Mouse (Mus musculus) CD8-positive naive resting alpha-beta T cell, adult 2 months (primary cell): ENCODE results near the gene Olfr474.
"Not testable (repeated sequence)": the region's sequence is repeated elsewhere in the genome, so short reads cannot be mapped to it uniquely, and the experiment has no call there.

ENCODE experiments used
- DNase-seq, 2 experiments: peaks; one replicate each; pipeline ENCODE4 v3.0.0; 2022; ENCODE audit warnings: low read depth in 2 of 2, low spot score in 2 of 2

The Olfr474 gene

DNA sequence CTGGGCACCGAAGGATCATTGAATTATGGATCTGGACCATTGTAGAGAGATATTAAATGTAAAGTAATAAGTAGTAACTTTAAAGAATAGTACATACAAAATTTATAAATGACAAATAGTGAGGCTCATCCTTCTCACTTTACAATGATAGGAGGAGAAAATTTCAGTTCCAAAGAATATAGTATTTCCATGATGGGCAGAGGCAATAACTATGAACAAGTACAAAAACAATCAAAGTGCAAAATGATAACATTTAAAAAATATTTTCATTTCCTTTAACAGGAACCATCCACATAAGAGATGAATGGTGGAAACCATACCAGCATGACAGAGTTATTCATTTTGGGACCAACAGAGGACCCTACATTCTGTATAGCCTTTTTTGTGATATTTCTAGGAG lies at the start of gene Olfr474:
Olfr474 (plus strand) TSS at position 301 of the 400 bp plus-strand sequence.
- no peak for DNase-seq

DNA sequence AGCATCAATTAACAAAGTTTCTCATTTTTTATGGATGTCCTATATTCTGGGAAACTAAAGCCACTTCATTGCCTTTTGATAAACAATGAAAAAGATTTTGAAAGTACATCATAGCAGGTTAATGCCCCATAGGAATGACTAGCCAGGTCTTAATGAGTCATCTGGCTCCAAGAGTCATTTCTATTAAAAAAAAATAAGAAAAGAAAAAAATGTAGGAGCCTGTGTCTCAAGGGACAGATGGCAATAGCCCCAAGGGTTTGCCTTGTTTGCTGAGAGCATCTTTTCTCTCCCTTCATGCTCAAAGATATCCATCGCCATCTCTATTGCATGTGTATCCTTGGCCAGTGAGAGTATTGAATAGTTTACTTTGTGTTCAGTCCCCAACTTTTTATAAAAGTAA lies 24.3 kb upstream of the Olfr474 start, which contains the start of gene Olfr473:
Olfr473 (plus strand) TSS at position 301 of the 400 bp plus-strand sequence.
- DNase-seq = no peak

DNA sequence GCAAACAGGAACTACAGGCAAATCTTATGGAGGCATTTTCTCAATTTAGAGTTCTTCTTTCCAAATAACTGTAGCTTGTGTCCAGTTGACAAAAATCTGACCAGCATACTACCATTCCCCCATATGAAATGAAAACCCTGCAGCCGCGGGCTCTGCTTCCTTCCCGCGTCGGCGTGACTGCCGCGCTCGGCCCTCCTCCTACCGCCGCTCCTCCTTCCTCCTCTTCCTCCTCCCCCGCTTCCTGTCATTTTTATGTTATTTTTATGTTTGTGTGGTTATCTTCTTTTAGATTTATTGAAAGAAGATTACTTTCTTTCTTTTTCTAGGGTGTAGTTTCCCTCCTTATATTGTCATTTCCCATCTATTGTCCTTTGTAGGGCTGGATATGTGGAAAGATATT lies 1.9 kb upstream of the Olfr474 start:
- DNase-seq = not testable (repeated sequence)

DNA sequence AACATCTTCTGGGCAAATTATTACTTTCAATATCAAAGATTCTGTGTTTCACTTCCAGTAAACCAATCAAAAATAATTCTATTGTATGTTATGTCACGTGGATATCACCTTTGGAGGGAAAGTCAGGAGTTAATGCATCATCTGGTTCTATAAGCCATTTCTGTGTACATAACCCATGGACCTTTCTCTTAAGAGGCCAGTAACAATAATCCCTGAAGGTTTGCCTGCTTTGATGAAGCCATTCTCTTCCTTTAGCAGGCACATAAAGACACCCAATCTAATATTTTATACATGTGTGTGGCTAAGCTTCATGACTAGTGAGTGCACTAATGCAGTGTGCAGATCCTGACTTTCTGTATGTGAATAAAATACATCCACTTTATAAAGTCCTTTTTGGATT lies 10.1 kb downstream of the Olfr474 start, which contains the start of gene Olfr476:
Olfr476 (plus strand) TSS at position 301 of the 400 bp plus-strand sequence.
- DNase-seq = no peak

DNA sequence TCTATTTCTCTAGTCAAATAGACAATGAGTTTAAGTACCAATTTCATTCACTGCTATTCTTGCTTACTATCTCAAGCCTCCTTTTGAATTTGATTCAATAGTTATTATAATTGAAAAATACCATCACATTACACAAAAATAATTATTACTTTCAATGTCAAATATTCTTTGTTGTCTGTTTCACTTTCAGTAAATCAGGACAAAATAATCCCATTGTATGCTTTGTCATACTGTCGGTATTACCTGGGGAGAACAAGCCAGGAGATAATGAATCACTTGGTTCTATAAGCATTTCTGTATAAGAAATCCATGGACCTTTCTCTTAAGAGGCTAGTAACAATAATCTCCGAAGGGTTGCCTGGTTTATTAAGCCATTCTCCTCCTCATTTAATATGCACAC lies 31.9 kb downstream of the Olfr474 start, which contains the start of gene Olfr477:
Olfr477 (plus strand) TSS at position 301 of the 400 bp plus-strand sequence.
- no peak for DNase-seq
